Mouse (Mus musculus) intestine, embryonic 14.5 days (tissue): ENCODE data around the gene Srbd1. TPM values are rescaled to one million over a fixed set of nuclear protein-coding genes. Genes with fewer than 3 reads are reported as not detected.

Experiments
- ATAC-seq: fragments of 200-750 bp; cut with Nextera tagmentation; replicated peaks from 2 replicates; pipeline ENCODE4 v1.8.0; 2017; ENCODE audit warnings: low read depth, moderate number of reproducible peaks, moderate TSS enrichment, moderate library complexity; ENCODE audit not compliant: low FRiP score, low TSS enrichment
- DNase-seq: peaks from one replicate; pipeline ENCODE4 v3.0.0-alpha.2; 2018; ENCODE audit warnings: low spot score
- H3K27ac ChIP-seq: fragments of 300-500 bp; sonication (generic); 2 replicates; pipeline ENCODE4 v1.5.1; 2014; ENCODE audit warnings: low read depth, mild to moderate bottlenecking, control low read depth
- H3K27me3 ChIP-seq: fragments of 300-500 bp; sonication (generic); replicated peaks from 2 replicates; pipeline ENCODE4 v1.6.1; 2014; ENCODE audit warnings: low read length, control low read depth; ENCODE audit not compliant: control insufficient read depth, insufficient read depth
- H3K36me3 ChIP-seq: fragments of 300-500 bp; sonication (generic); 2 replicates; pipeline ENCODE4 v1.6.1; 2014; ENCODE audit warnings: low read length, control low read depth; ENCODE audit not compliant: control insufficient read depth, insufficient read depth
- H3K4me1 ChIP-seq: fragments of 300-500 bp; sonication (generic); replicated peaks from 2 replicates; pipeline ENCODE4 v1.6.1; 2014; ENCODE audit warnings: low read length, control low read depth, mixed read lengths; ENCODE audit not compliant: control insufficient read depth, insufficient read depth
- H3K4me2 ChIP-seq: fragments of 300-500 bp; sonication (generic); 2 replicates; pipeline ENCODE4 v1.6.1; 2014; ENCODE audit warnings: low read length
- H3K4me3 ChIP-seq: fragments of 300-500 bp; sonication (generic); 2 replicates; pipeline ENCODE4 v1.5.1; 2014; ENCODE audit warnings: low read depth, low read length, control low read depth, mixed read lengths
- H3K9ac ChIP-seq: fragments of 300-500 bp; sonication (generic); 2 replicates; pipeline ENCODE4 v1.6.1; 2014; ENCODE audit warnings: mild to moderate bottlenecking, low read length
- H3K9me3 ChIP-seq: fragments of 300-500 bp; sonication (generic); 2 replicates; pipeline ENCODE4 v1.6.1; 2016; ENCODE audit warnings: low read length, control low read depth; ENCODE audit not compliant: control insufficient read depth
- WGBS: fragments of 180-500 bp; shearing (Covaris S2); extraction: QIAGEN DNeasy Blood & Tissue Kit; methylation state at CpG from one replicate; pipeline ENCODE4 v1.1.7; 2014; 5-methylcytosine and 5-hydroxymethylcytosine counted together
- polyA plus RNA-seq: library from polyadenylated mRNA; unstranded; fragments of >200 nt; fragmentation: Nextera tagmentation; extraction: Ambion mirVana; gene quantifications from 2 replicates; pipeline ENCODE4 v1.2.1, GENCODE M21; 2014

The Srbd1 gene
- polyA plus RNA-seq, 1 experiment from 2014 or later, result 7.5 TPM

DNA sequence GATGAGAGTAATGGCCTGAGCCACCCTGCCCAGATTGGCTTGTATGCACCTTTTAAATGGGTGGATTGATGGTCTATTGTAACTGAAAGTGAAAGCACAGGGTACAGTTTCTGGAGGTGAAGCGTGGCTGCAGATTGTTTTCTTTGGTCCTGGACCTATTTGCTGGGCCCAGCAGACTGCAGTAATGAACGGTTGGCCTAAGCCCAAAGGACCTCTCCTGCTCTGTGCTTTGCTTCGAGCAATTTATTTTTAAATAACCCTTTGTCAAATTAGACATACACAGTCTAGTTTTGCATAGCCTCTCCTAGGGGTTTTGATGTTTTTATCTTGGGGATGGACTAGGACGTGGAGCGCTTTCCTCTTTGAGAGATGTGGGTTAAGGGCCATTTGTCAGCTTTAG is 169.9 kb downstream of the Srbd1 start:
- 54% methylated on average over 5 of the region's 5 CpGs for WGBS
- H3K27me3 ChIP-seq, result no peaks in the 10 kb centered on the region
- H3K4me2 ChIP-seq, result no peak overlapping the region
- ATAC-seq (no peak), DNase-seq (no peak)
- H3K9me3 ChIP-seq, result no peaks in the 10 kb centered on the region
- H3K4me3 ChIP-seq, result no peak overlapping the region
- H3K27ac ChIP-seq, result no peak overlapping the region
- no peaks in the 10 kb centered on the region for H3K36me3 ChIP-seq
- peaks cover 7% of the 10 kb centered on the region; the same call in 1 of the 2 replicates for H3K4me1 ChIP-seq
- H3K9ac ChIP-seq, result no peak overlapping the region

DNA sequence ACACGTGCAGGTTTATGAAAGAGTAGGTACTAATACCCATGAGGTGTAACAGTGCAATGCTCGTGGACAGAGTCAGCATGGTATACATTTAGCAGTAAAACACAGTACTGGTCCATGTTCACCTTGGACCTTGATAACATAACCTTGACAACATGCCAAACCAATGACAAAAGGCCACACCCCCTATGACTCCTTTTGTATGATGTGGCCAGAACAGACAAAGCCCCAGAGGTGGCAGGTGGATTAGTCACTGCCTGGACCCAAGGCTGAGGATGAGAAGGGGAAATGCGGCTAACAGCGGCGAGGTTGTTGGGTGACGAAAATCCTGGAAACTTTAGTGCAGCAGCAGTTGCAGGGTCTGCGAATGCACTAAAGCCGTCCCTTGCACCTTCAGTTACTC is 170.4 kb downstream of the Srbd1 start:
- Histone ChIP-seq H3K4me2 (no peak overlapping the region), H3K27ac (no peak overlapping the region), H3K27me3 (no peaks in the 10 kb centered on the region), H3K4me3 (no peak overlapping the region), H3K9me3 (no peaks in the 10 kb centered on the region), H3K4me1 (peaks cover 7% of the 10 kb centered on the region; the same call in 1 of the 2 replicates), H3K9ac (no peak overlapping the region), H3K36me3 (no peaks in the 10 kb centered on the region)
- ATAC-seq, result no peak
- WGBS, result 89% methylated on average over 8 of the region's 8 CpGs
- DNase-seq, result no peak

DNA sequence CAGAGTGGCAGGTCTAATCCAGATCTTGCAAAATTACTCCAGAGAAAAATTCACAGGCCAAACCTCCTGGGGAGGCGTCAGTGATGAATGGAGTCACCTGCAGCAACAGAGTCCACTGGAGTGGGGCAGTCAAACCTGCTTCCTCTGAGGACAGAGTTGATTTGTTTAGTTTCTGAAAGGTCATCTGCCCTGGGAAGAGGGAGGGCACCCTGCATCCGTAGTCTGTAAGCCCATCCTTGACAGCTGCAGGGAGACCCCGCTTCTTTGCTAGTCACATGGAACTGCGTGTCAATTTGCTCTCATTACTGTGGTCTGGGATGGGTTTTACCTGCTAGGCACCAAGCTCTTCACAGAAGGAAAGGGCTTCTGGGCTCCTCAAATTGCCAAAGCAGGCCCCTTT is 173.9 kb downstream of the Srbd1 start:
- DNase-seq, result no peak
- Histone ChIP-seq H3K9me3 (no peaks in the 10 kb centered on the region), H3K4me1 (no peaks in the 10 kb centered on the region), H3K36me3 (no peaks in the 10 kb centered on the region), H3K4me2 (no peak overlapping the region), H3K9ac (no peak overlapping the region), H3K27me3 (no peaks in the 10 kb centered on the region), H3K4me3 (no peak overlapping the region), H3K27ac (no peak overlapping the region)
- ATAC-seq, result no peak
- 33% methylated on average over 4 of the region's 4 CpGs for WGBS

DNA sequence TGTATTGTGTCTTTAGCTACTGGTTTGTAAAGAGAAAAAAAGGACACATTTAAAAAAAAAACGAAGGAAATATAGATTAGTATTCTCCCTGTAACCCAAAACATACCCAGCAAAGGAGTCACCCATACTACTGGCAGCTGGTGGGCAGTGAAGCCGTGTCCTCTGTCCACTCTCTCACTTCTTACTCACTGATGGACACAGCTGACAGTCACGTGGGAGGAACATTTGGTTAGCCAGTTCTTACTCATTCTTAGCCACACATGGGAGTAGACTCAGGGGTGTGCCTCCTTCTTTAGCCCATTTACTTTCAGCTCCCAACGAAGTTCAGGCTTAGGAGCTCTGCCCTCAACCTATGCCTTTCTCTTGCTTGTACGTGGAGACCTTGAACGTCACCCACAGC is 183.3 kb downstream of the Srbd1 start:
- DNase-seq, result no peak
- no peaks in the 10 kb centered on the region for H3K27me3 ChIP-seq
- 0 out of 2 replicates have a peak, but pooled peaks cover 4% of the 10 kb centered on the region for H3K4me1 ChIP-seq
- no peak overlapping the region for H3K4me3 ChIP-seq
- ATAC-seq, result no peak
- H3K4me2 ChIP-seq, result no peak overlapping the region
- H3K36me3 ChIP-seq, result no peaks in the 10 kb centered on the region
- H3K9me3 ChIP-seq, result no peaks in the 10 kb centered on the region
- WGBS, result 72% methylated on average over 6 of the region's 6 CpGs
- H3K9ac ChIP-seq, result no peak overlapping the region
- H3K27ac ChIP-seq, result no peak overlapping the region

DNA sequence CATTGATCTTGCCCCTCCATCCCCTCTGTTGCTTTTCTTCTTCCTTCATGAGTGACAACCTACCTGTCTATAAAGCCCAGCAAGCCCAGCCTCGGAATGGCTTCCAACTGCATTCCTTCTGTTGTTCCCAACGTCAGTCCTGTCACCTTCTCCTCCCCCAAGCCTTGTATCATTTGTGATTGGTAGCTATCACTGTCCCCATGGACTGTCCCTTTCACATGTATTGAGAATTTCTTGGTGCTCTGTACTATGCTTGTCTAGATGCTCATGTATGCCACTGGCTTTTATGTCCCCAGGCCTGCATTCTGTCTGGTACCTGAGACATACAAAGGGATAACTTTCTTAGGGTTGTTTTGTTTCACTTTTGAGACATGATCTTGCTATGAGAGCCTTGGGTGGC is 193.2 kb downstream of the Srbd1 start:
- H3K4me3 ChIP-seq, result no peak overlapping the region
- H3K27me3 ChIP-seq, result no peaks in the 10 kb centered on the region
- 71% methylated on average over 2 of the region's 2 CpGs for WGBS
- no peaks in the 10 kb centered on the region for H3K4me1 ChIP-seq
- ATAC-seq (no peak), DNase-seq (no peak)
- H3K9ac ChIP-seq, result no peak overlapping the region
- H3K27ac ChIP-seq, result no peak overlapping the region
- no peaks in the 10 kb centered on the region for H3K36me3 ChIP-seq
- no peak overlapping the region for H3K4me2 ChIP-seq
- no peaks in the 10 kb centered on the region for H3K9me3 ChIP-seq

DNA sequence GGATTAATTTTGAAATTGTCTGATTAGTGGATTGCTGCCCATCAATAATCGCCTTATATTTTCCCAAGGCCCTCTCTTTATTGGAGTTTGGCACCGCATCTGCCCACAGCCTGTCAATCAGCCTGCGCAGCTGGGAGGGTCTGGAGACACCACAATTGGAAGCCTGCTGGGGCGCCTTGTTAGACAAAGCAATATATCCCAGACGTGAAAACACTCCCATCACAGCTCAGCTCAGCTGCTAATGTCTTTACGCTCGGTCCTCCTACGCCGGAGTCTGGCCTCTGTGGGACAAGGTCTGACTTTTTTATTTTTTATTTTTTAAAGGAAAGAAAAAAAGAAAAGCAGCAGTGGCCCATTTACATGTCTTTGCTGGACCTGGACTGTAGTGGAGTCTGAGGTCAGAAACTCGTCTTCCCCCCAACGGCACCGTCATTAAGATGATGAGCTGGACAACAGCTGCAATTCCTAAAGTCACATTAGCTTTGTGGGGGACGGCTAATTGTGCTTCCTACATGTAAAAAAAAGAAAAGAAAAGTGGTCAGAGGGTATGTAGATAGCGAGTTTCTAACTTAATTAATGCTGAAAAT is 195.0 kb downstream of the Srbd1 start:
- Histone ChIP-seq H3K9me3 (no peaks in the 10 kb centered on the region), H3K4me3 (no peak overlapping the region), H3K4me1 (no peaks in the 10 kb centered on the region), H3K9ac (no peak overlapping the region), H3K36me3 (no peaks in the 10 kb centered on the region), H3K27ac (no peak overlapping the region), H3K27me3 (no peaks in the 10 kb centered on the region), H3K4me2 (no peak overlapping the region)
- 51% methylated on average over 14 of the region's 14 CpGs for WGBS
- DNase-seq, result no peak
- ATAC-seq, result no peak

DNA sequence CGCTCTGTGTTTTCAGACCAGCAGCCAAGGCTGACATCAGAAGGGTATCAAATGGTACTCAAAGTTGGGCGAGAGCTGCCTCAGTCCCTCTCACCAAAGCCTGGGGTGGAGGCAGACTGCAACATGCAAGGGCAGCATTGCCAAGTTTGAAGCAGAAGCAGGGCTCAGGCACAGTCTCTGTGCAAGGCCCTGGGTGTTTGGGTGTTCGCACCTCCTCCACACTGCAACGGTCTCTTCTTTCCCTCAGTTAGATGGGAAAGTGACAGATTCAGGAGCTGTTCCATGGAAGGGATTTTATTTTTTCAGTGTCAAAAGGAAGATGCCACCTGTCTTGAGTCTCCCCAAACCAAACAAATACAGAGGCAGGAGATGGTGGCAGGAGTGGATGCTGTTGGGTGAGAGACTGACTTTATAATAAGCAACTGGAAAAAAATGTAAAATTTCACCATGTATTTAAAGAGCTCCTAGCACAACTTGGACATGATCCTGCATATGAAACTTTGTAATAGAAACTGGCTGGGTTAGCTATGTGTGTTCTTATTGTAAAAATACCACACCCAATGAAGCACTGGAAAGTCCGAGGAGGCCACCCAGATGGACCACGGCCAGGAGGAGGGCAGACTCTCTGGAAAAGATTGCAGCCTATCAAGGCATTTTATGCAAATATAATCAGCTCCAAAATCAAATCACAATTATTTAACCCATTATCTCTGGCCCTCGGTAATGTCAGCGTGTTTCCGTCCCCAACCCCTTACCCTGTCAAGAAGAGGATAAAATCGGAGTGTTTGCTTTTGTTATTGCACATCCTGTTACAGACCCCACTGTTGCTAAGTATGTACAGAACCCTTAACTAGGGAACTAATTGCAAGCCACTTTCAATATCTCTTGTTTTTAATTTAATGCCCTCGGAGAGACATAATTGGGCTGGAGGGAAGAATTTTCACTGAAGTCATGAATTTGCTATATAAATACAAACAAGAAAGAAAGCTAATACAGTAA is 195.8 kb downstream of the Srbd1 start:
- no peak for ATAC-seq
- H3K9ac ChIP-seq, result no peak overlapping the region
- no peak for DNase-seq

DNA sequence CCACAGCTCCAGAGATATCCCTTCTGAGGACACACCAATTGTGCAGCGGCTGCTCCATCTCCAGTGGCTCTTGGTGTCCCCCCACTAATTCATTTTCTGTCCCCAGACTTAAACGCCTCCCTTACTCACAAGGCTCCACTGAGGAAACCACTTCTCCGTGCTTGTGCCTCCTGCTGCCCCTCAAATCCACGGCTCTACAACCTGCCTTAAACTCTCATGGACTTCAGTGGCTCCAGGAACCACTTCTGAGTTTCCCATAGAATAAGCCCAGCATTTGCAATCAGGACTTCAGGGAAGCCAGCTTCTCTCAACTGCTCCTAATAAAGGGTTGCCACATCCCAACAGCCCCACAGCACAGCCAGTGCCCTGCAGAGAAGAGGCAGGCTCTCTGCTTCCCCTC is 200.2 kb downstream of the Srbd1 start:
- no peak overlapping the region for H3K4me3 ChIP-seq
- DNase-seq (no peak), ATAC-seq (no peak)
- H3K27ac ChIP-seq, result no peak overlapping the region
- H3K4me1 ChIP-seq, result no peaks in the 10 kb centered on the region; the same call in 1 of the 2 replicates
- 85% methylated on average over 4 of the region's 4 CpGs for WGBS
- no peak overlapping the region for H3K9ac ChIP-seq
- no peaks in the 10 kb centered on the region for H3K9me3 ChIP-seq
- no peak overlapping the region for H3K4me2 ChIP-seq
- H3K36me3 ChIP-seq, result no peaks in the 10 kb centered on the region
- H3K27me3 ChIP-seq, result no peaks in the 10 kb centered on the region

More for the DNA sequence above, 195.8 kb downstream of the Srbd1 start:
- Histone ChIP-seq H3K4me1 (no peaks in the 10 kb centered on the region), H3K36me3 (no peaks in the 10 kb centered on the region), H3K27ac (no peak overlapping the region), H3K4me2 (no peak overlapping the region), H3K9me3 (no peaks in the 10 kb centered on the region), H3K4me3 (no peak overlapping the region), H3K27me3 (no peaks in the 10 kb centered on the region)
- 73% methylated on average over 11 of the region's 11 CpGs for WGBS
